Mouse (Mus musculus) thymus, adult 2 months (tissue): Measurements from ENCODE around the gene Akap8l.

Experiments
- CTCF ChIP-seq: fragments of 200-500 bp; IDR thresholded peaks from 2 replicates; pipeline ENCODE4 v1.5.1; 2012; ENCODE audit warnings: mild to moderate bottlenecking, control low read depth, low read length, moderate library complexity, borderline replicate concordance; ENCODE audit not compliant: control insufficient read depth, poor library complexity, insufficient read depth; ENCODE audit errors: extremely low read depth
- POLR2A ChIP-seq: fragments of 200-500 bp; IDR thresholded peaks from 2 replicates; pipeline ENCODE4 v1.6.1; 2012; ENCODE audit warnings: mild to moderate bottlenecking, low read length, control low read depth, moderate library complexity; ENCODE audit not compliant: control insufficient read depth, poor library complexity, insufficient read depth; ENCODE audit errors: extremely low read depth

DNA sequence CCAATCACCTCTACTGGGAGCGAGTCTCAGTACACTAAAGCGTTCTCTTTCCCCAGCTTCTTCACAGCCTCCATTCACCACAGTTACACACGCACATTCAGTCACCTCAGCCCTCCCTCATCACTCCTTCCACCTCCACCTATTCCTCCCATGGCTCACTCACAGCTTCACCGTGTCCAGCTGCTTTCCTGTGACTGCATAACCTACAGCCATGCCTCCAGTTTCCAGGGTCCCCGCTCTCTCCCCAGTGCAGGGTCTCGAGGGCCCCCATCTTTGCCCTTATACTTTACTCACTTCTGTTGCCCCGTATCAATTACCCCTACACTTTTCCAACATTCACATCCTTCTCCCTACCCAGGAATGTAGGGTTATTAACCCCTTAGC lies 37.6 kb upstream of the Akap8l start:
- TF ChIP-seq CTCF (no peak), POLR2A (no peak)
